Mouse (Mus musculus): Measurements from ENCODE around the gene Adtrp. TPM values are rescaled to one million over a fixed set of nuclear protein-coding genes. Genes with fewer than 3 reads are reported as not detected.

Adtrp gene
- polyA plus RNA-seq, 1 experiment, result not detected

DNA sequence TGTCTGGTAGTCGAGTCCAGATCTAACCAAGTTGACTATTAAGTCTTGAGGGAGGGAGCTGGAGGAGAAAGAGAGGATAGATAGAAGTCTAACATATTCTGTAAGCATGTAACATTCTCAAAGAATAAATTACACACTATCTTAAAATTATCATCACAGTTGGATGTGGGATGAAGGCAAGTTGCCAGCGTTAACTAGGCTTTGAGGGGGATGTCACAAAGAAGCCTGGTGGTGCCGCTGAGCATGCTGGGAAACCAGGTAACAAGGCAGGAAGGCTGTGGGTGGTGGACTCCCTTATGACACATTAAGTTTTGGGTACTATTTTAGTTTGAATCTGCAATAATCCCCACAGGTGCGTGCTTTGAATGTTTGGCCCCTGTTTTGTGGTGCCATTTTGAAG lies 129.4 kb downstream of the Adtrp start:
- Histone ChIP-seq H3K79me2 (ENCODE audit: control insufficient read depth, insufficient read depth) (no peaks in the 10 kb centered on the region), H3ac (ENCODE audit: control insufficient read depth, insufficient read length, low read depth) (no peak overlapping the region), H3K79me3 (ENCODE audit: low read depth) (no peaks in the 10 kb centered on the region), H3K36me3 (ENCODE audit: control insufficient read depth, insufficient read depth) (no peaks in the 10 kb centered on the region), H3K4me3 (ENCODE audit: insufficient read depth, poor library complexity, severe bottlenecking) (no peak overlapping the region), H3K27me3 (ENCODE audit: control insufficient read depth, insufficient read depth, insufficient read length) (no peaks in the 10 kb centered on the region)
- TF ChIP-seq MYOD1 (IDR thresholded peaks at IDR 0.05; ENCODE audit: control insufficient read depth, insufficient read length, low read depth) (no peak), MAX (IDR thresholded peaks at IDR 0.05) (no peak), CTCF (IDR thresholded peaks at IDR 0.05; ENCODE audit: control insufficient read depth, insufficient read depth, insufficient read length) (no peak), FOSL1 (IDR thresholded peaks at IDR 0.05; ENCODE audit: insufficient read depth, low read length, poor library complexity, severe bottlenecking) (no peak), USF1 (IDR thresholded peaks at IDR 0.05; ENCODE audit: low read depth) (no peak), CEBPB (IDR thresholded peaks at IDR 0.05; ENCODE audit: low read depth) (no peak), MYOG (IDR thresholded peaks at IDR 0.05; ENCODE audit: control insufficient read depth, extremely low read depth, insufficient read length) (no peak)

Other genes starting within 250 kb of the Adtrp start
- gene Tmem170b, start 241.8 kb downstream of the Adtrp start, polyA plus RNA-seq (2012; fragmentation: generic; extraction: Trizol), result 0.73 TPM
- gene Hivep1, start 204.3 kb upstream of the Adtrp start, polyA plus RNA-seq (2012; fragmentation: generic; extraction: Trizol), result 2.2 TPM

All from C2C12 (cell line).